Mouse (Mus musculus) forebrain, embryonic 14.5 days (tissue): Measurements from ENCODE around the gene Defb39. TPM values are rescaled to one million over a fixed set of nuclear protein-coding genes. Genes with fewer than 3 reads are reported as not detected.

Source experiments
- ATAC-seq: fragments of 200-750 bp; cut with Nextera tagmentation; 2 replicates; pipeline ENCODE4 v1.8.0; 2017; ENCODE audit warnings: mild to moderate bottlenecking, moderate library complexity
- DNase-seq: peaks from one replicate; pipeline ENCODE4 v3.0.0-alpha.2; 2015; ENCODE audit warnings: low spot score
- H3K27ac ChIP-seq: fragments of 300-500 bp; sonication (generic); 2 replicates; pipeline ENCODE4 v1.5.1; 2014; ENCODE audit warnings: low read depth, mild to moderate bottlenecking, control low read depth, low read length, moderate library complexity
- H3K27me3 ChIP-seq: fragments of 300-500 bp; sonication (generic); replicated peaks from 2 replicates; pipeline ENCODE4 v1.6.1; 2014; ENCODE audit warnings: low read length, control low read depth, mixed read lengths; ENCODE audit not compliant: control insufficient read depth, insufficient read depth
- H3K36me3 ChIP-seq: fragments of 300-500 bp; sonication (generic); 2 replicates; pipeline ENCODE4 v1.6.1; 2014; ENCODE audit warnings: low read length, control low read depth; ENCODE audit not compliant: control insufficient read depth, insufficient read depth
- H3K4me1 ChIP-seq: fragments of 300-500 bp; sonication (generic); 2 replicates; pipeline ENCODE4 v1.6.1; 2014; ENCODE audit warnings: antibody characterized with exemption, low read length, control low read depth; ENCODE audit not compliant: control insufficient read depth, insufficient read depth
- H3K4me2 ChIP-seq: fragments of 300-500 bp; sonication (generic); 2 replicates; pipeline ENCODE4 v1.6.1; 2014; ENCODE audit warnings: mild to moderate bottlenecking, control low read depth, low read length
- H3K4me3 ChIP-seq: fragments of 300-500 bp; sonication (generic); 2 replicates; pipeline ENCODE4 v1.5.1; 2014; ENCODE audit warnings: low read depth, low read length, control low read depth
- H3K9ac ChIP-seq: fragments of 300-500 bp; sonication (generic); 2 replicates; pipeline ENCODE4 v1.6.1; 2014; ENCODE audit warnings: mild to moderate bottlenecking, low read length, control low read depth, moderate library complexity
- H3K9me3 ChIP-seq: fragments of 300-500 bp; sonication (generic); replicated peaks from 2 replicates; pipeline ENCODE4 v1.6.1; 2016; ENCODE audit warnings: low read length, control low read depth, mixed read lengths; ENCODE audit not compliant: control insufficient read depth
- WGBS: fragments of 180-500 bp; shearing (Covaris S2); extraction: QIAGEN DNeasy Blood & Tissue Kit; methylation state at CpG from one replicate; pipeline ENCODE4 v1.1.7; 2014; 5-methylcytosine and 5-hydroxymethylcytosine counted together
- polyA plus RNA-seq: library from polyadenylated mRNA; unstranded; fragments of >200 nt; fragmentation: Nextera tagmentation; extraction: Ambion mirVana; gene quantifications from 2 replicates; pipeline ENCODE4 v1.2.1, GENCODE M21; 2014

The Defb39 gene
- not detected in 2 replicates for polyA plus RNA-seq

DNA sequence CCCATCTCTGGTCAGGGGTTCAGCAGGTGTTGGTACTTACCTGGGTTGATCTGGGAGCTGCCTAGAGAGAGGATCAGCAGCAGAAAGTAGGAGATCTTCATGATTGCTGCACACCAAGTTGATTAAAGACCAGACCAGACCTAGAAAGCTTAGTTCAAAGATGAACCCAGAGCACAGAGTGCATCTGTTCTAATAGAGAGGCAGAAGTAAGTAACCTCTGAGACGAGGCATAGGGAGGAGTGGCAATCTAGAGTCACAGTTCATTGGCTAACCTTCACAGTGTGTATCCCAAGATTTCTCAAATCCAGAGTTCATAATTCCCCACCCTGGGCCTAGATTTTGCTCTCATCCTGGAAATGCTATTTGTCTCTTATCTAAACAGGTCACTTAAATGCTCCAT is at the start of gene Defb39:
Defb39 (minus strand) TSS at position 101 of the 400 bp plus-strand sequence.
- Histone ChIP-seq H3K27ac (no peak within 1 kb of the TSS), H3K4me2 (no peak within 1 kb of the TSS), H3K4me1 (no peaks in the 10 kb centered on the region), H3K4me3 (no peak within 1 kb of the TSS), H3K36me3 (no peaks in the 10 kb centered on the region), H3K9me3 (no peaks in the 10 kb centered on the region; the same call in 1 of the 2 replicates), H3K9ac (no peak within 1 kb of the TSS), H3K27me3 (no peaks in the 10 kb centered on the region)
- ATAC-seq (no peak), DNase-seq (no peak)
- 68% methylated on average over 1 of the region's 1 CpGs for WGBS

GRCm38 (mm10) chr8:19066013-19066412 is 1.4 kb upstream of the Defb39 start:
- Histone ChIP-seq H3K4me1 (no peaks in the 10 kb centered on the region), H3K4me2 (no peak overlapping the region), H3K4me3 (no peak overlapping the region), H3K9me3 (no peaks in the 10 kb centered on the region; the same call in 1 of the 2 replicates), H3K27me3 (no peaks in the 10 kb centered on the region), H3K27ac (no peak overlapping the region), H3K36me3 (no peaks in the 10 kb centered on the region), H3K9ac (no peak overlapping the region)
- WGBS = 79% methylated on average over 2 of the region's 2 CpGs
- DNase-seq (no peak), ATAC-seq (no peak)

GRCm38 (mm10) chr8:19062891-19063290 is 1.7 kb downstream of the Defb39 start:
- Histone ChIP-seq H3K4me1 (no peaks in the 10 kb centered on the region), H3K4me2 (no peak overlapping the region), H3K36me3 (no peaks in the 10 kb centered on the region), H3K9ac (no peak overlapping the region), H3K27ac (no peak overlapping the region), H3K9me3 (no peaks in the 10 kb centered on the region; the same call in 1 of the 2 replicates), H3K4me3 (no peak overlapping the region), H3K27me3 (no peaks in the 10 kb centered on the region)
- no peak for ATAC-seq
- DNase-seq = no peak

DNA sequence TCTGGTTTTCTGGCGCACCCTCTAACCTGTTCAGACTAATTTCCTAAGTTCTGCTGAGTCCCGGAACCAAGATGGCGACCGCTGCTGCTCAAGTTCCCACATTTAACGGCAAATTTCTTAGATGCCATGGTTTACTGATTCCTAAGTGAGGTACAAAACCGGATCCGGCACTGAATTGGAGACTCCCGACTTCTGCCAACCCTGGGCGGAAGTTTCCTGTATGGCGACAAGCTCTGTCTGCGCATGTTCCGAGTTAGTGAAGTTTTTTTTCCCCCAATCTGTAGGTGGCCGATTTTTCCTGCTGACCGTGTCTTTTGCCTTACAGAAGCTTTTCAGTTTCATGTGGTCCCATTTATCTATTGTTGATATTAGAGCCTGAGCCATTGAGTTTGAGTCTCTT is 19.4 kb downstream of the Defb39 start:
- H3K4me2 ChIP-seq = no peak overlapping the region
- no peaks in the 10 kb centered on the region for H3K4me1 ChIP-seq
- DNase-seq = no peak
- no peaks in the 10 kb centered on the region for H3K36me3 ChIP-seq
- H3K27ac ChIP-seq = no peak overlapping the region
- H3K27me3 ChIP-seq = no peaks in the 10 kb centered on the region
- 95% methylated on average over 14 of the region's 14 CpGs for WGBS
- ATAC-seq = no peak
- no peaks in the 10 kb centered on the region for H3K9me3 ChIP-seq
- no peak overlapping the region for H3K4me3 ChIP-seq
- H3K9ac ChIP-seq = no peak overlapping the region

GRCm38 (mm10) chr8:19026466-19026865 is 38.1 kb downstream of the Defb39 start, which contains the start of gene Defb38:
Defb38 (minus strand) TSS chr8:19026566.
- Histone ChIP-seq H3K4me1 (no peaks in the 10 kb centered on the region), H3K27me3 (no peaks in the 10 kb centered on the region), H3K27ac (no peak within 1 kb of the TSS), H3K4me3 (no peak within 1 kb of the TSS), H3K9ac (no peak within 1 kb of the TSS), H3K4me2 (no peak within 1 kb of the TSS), H3K36me3 (no peaks in the 10 kb centered on the region), H3K9me3 (no peaks in the 10 kb centered on the region)
- no peak for ATAC-seq
- WGBS = 96% methylated on average over 1 of the region's 1 CpGs
- no peak for DNase-seq

Other genes with a start within 250 kb of the Defb39 start
- gene Defb40, start 86.6 kb downstream of the Defb39 start, polyA plus RNA-seq = not detected in 2 replicates
- not detected in 2 replicates for gene Defb37, start 73.8 kb downstream of the Defb39 start, polyA plus RNA-seq
- gene Defb38, start 38.2 kb downstream of the Defb39 start, polyA plus RNA-seq = not detected in 2 replicates
- not detected in 2 replicates for gene Defb12, start 50.0 kb upstream of the Defb39 start, polyA plus RNA-seq
- gene Defb34, start 58.9 kb upstream of the Defb39 start, polyA plus RNA-seq = not detected in 2 replicates
- gene Gm45826, start 76.0 kb upstream of the Defb39 start, polyA plus RNA-seq = not detected in 2 replicates
- not detected in 2 replicates for gene Defb14, start 129.5 kb upstream of the Defb39 start, polyA plus RNA-seq
- not detected in 2 replicates for gene Defb4, start 133.9 kb upstream of the Defb39 start, polyA plus RNA-seq
- not detected in 2 replicates for gene Defb6, start 160.7 kb upstream of the Defb39 start, polyA plus RNA-seq
- gene Defb46, start 175.1 kb upstream of the Defb39 start, polyA plus RNA-seq = not detected in 2 replicates
- gene Defb5, start 182.8 kb upstream of the Defb39 start, polyA plus RNA-seq = not detected in 2 replicates
- not detected in 2 replicates for gene Defb3, start 228.6 kb upstream of the Defb39 start, polyA plus RNA-seq